Mouse (Mus musculus): ENCODE results near the gene Gm17374. TPM values are rescaled to one million over a fixed set of nuclear protein-coding genes. Genes with fewer than 3 reads are reported as not detected.

The Gm17374 gene
- not detected for polyA plus RNA-seq (2014; fragmentation: Illumina TruSeq; extraction: RNeasy Lipid Tissue Mini Kit (QIAGEN cat#74804); ENCODE audit: low read depth, low replicate concordance)

DNA sequence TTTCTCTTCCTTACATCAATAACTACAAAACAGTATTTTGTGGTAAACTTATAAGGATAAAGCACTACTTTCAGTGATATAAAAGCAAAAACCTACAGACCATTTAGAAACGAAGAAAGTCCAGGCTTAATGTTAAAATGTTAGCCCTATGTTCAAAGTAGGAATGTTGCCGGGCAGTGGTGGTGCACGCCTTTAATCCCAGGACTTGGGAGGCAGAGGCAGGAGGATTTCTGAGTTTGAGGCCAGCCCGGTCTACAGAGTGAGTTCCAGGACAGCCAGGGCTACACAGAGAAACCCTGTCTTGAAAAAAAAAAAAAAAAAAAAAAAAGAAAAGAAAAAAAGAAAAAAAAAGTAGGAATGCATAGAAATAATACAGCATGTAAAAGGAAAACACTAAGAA lies at the start of gene Gm17374:
Gene Gm17374 (plus strand): TSS at position 301 of the 400 bp plus-strand sequence.

GRCm38 (mm10) chr2:140170127-140170802 lies 18.4 kb downstream of the Gm17374 start, which contains the start of the genes Esf1 and Ndufaf5:
Gene Esf1 (minus strand): TSS chr2:140170564.
Gene Ndufaf5 (plus strand): TSS chr2:140170649.

Other genes starting within 250 kb of the Gm17374 start
- 10.1 TPM for gene Tasp1, start 85.2 kb upstream of the Gm17374 start, polyA plus RNA-seq (2014; fragmentation: Illumina TruSeq; extraction: RNeasy Lipid Tissue Mini Kit (QIAGEN cat#74804); ENCODE audit: low read depth, low replicate concordance)
- gene Esf1, start 18.5 kb downstream of the Gm17374 start, polyA plus RNA-seq (2014; fragmentation: Illumina TruSeq; extraction: RNeasy Lipid Tissue Mini Kit (QIAGEN cat#74804); ENCODE audit: low read depth, low replicate concordance) = 10.9 TPM
- 10.1 TPM for gene Ndufaf5, start 18.6 kb downstream of the Gm17374 start, polyA plus RNA-seq (2014; fragmentation: Illumina TruSeq; extraction: RNeasy Lipid Tissue Mini Kit (QIAGEN cat#74804); ENCODE audit: low read depth, low replicate concordance)
- 1.0 TPM for gene Sel1l2, start 237.7 kb downstream of the Gm17374 start, polyA plus RNA-seq (2014; fragmentation: Illumina TruSeq; extraction: RNeasy Lipid Tissue Mini Kit (QIAGEN cat#74804); ENCODE audit: low read depth, low replicate concordance)
- 11.5 TPM for gene Macrod2, start 243.3 kb downstream of the Gm17374 start, polyA plus RNA-seq (2014; fragmentation: Illumina TruSeq; extraction: RNeasy Lipid Tissue Mini Kit (QIAGEN cat#74804); ENCODE audit: low read depth, low replicate concordance)